Mouse (Mus musculus) brain, embryonic 14.5 days (tissue): ENCODE measurements at regions not wholly inside any gene's neighbourhood (a gene's known extent, or its start where the extent isn't known, plus 50 kb on each side); places are given as distances from the start of the nearest gene placed in this dataset.

Experiments
- CTCF ChIP-seq: fragments of 200-500 bp; IDR thresholded peaks from 2 replicates; pipeline ENCODE4 v1.5.1; 2012; ENCODE audit warnings: inconsistent platforms, mild to moderate bottlenecking, moderate library complexity, borderline replicate concordance; ENCODE audit not compliant: insufficient read depth, insufficient read length; ENCODE audit errors: extremely low read depth
- POLR2A ChIP-seq: fragments of 200-500 bp; IDR thresholded peaks from 2 replicates; pipeline ENCODE4 v1.6.1; 2012; ENCODE audit warnings: mild to moderate bottlenecking, inconsistent platforms, borderline replicate concordance; ENCODE audit not compliant: poor library complexity, insufficient read depth, insufficient read length, severe bottlenecking; ENCODE audit errors: extremely low read depth

GRCm38 (mm10) chr3:40254376-40254775 is 276.7 kb upstream of the Intu start:
- no peak for TF ChIP-seq POLR2A
- no peak for TF ChIP-seq CTCF
